Mouse (Mus musculus): ENCODE measurements at regions not wholly inside any gene's neighbourhood (a gene's known extent, or its start where the extent isn't known, plus 50 kb on each side); places are given as distances from the start of the nearest gene placed in this dataset.
A peak's percentile ranks its signal among the peaks of the same experiment; 100 is the strongest.

DNA sequence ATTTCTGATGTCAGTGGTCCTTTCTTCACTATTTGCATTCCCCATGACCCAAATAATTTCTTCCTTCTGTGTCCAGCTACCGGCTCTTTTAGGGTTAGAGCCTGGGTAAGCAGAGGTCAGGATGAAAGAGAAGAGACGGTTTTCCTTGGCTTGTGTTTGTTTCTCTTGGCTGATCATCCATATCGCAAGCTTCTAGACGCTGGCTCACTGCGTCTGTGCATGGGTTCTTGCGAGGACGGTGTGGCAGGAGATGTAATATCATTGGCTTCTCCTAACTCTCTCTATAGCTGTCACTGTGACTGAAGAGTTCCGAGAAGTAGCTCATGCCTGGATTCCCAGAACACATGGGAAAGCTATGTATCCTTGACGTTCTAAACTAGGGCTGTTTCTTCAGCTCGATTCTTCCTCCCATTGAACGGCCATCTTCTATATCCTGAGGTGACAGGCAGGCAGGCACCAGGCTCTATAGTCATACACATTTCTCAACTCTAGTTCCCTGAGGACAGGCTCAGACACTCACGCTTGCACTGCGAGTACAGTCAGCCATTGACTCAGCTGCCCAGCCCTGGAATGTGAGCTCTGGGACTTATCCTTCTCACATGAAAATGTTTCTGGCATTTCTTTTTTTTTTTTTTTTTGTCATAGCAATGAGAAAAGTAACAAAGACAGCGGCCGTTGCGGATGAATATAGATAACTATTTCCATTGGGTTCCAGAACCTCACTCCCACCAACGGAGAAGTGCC is 85.0 kb downstream of the Bach1 start:
- no peak for DNase-seq (ENCODE audit: extremely low spot score)

GRCm38 (mm10) chr16:87784405-87784994 is 85.8 kb downstream of the Bach1 start:
- DNase-seq (ENCODE audit: extremely low spot score), result no peak

DNA sequence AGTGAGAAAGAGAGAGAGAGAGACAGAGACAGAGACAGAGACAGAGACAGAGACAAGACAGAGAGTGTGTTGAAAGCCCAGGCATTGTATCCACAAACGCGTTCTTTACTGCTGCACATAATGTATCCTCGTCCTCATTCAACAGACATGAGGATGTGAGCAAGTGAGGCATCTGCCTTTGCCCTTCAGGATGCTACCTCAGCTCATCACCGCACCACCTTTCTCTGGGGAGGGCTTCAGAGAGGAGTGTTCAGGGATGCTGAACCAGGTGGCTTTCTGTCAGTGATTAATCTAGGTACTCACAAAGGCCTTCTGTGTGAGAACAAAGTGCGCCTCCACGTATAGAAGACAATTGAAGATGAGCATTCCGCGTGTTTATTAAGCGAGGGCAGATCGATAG is 90.8 kb downstream of the Bach1 start:
- DNase-seq (ENCODE audit: extremely low spot score), result no peak

DNA sequence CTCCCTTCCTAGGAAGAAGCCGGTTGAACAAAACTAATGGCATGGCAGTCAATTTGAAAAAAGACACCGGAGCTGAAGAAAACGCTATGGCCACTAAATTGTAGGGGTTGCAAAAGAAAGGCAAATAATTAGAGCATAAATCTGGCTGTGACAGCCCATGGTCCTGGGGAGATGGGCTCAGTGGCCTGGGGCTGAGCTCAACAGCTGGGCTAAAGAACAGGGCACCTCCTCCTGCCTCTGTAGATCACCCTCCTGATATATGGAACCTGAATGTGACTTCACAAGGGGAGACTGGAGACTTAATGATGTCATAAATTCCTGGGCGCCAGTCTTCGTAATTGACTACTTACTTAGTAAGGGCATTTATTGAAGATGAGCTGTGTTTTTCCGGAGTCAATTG is 91.2 kb downstream of the Bach1 start:
- no peak for DNase-seq (ENCODE audit: extremely low spot score)

GRCm38 (mm10) chr16:87796514-87797248 is 97.9 kb downstream of the Bach1 start:
- peak; percentile 61 for DNase-seq (ENCODE audit: extremely low spot score)

- no peak for DNase-seq (ENCODE audit: extremely low spot score)
Observed at GRCm38 (mm10) chr16:87802317-87802716, 103.6 kb downstream of the Bach1 start.

- DNase-seq (ENCODE audit: extremely low spot score), result no peak
Observed at GRCm38 (mm10) chr16:87817590-87817989, 118.8 kb downstream of the Bach1 start.

DNA sequence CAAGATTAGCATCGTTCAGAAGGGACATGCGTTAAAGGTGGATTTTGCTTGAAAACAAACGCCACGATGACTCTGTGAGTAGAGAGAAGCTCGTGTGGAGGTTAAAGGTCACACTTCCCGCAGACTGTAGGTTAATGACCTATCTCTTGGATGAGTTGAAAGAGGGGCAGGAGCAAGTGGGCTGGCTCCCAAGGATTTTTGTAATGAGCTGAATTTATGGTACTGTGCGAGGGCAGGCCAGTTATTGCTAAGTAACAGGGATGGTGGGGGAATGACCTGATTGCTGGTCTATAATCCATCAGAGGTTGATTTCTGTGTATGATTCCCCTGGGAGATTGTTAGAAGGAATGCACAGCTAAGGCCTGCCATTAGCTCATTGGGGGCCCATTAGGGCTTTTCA is 135.6 kb downstream of the Bach1 start:
- DNase-seq (ENCODE audit: extremely low spot score), result no peak

GRCm38 (mm10) chr16:87840949-87841546 is 142.3 kb downstream of the Bach1 start:
- peak; percentile 62 for DNase-seq (ENCODE audit: extremely low spot score)

All from embryo, embryonic 9.5 days (tissue).